Mouse (Mus musculus): ENCODE data around the gene Slc39a13. TPM values are rescaled to one million over a fixed set of nuclear protein-coding genes. Genes with fewer than 3 reads are reported as not detected.
"Not testable (repeated sequence)": the region's sequence is repeated elsewhere in the genome, so short reads cannot be mapped to it uniquely, and the experiment has no call there.

Slc39a13 gene
- polyA plus RNA-seq, 1 experiment from 2014 or later = 36.1 TPM

GRCm38 (mm10) chr2:91059376-91059775 is 10.8 kb downstream of the Slc39a13 start:
- no peak overlapping the region for H3K4me3 ChIP-seq
- no peaks in the 10 kb centered on the region for H3K9me3 ChIP-seq (replicated peaks)
- H3K9ac ChIP-seq = no peak overlapping the region
- peaks cover 90% of the 10 kb centered on the region for H3K36me3 ChIP-seq
- H3K27me3 ChIP-seq = no peaks in the 10 kb centered on the region
- no peak overlapping the region for H3K27ac ChIP-seq
- no peak overlapping the region for H3K4me2 ChIP-seq (replicated peaks)
- 98% methylated on average over 2 of the region's 2 CpGs for WGBS
- H3K4me1 ChIP-seq = peaks cover 10% of the 10 kb centered on the region
- ATAC-seq (ENCODE audit: low FRiP score) = no peak

- 91% methylated on average over 5 of the region's 5 CpGs for WGBS
- no peak overlapping the region for H3K4me3 ChIP-seq
- peaks cover 80% of the 10 kb centered on the region for H3K36me3 ChIP-seq
- H3K9ac ChIP-seq = no peak overlapping the region
- H3K4me2 ChIP-seq (replicated peaks) = no peak overlapping the region
- H3K4me1 ChIP-seq = peaks cover 10% of the 10 kb centered on the region
- H3K27ac ChIP-seq = no peak overlapping the region
- no peaks in the 10 kb centered on the region for H3K27me3 ChIP-seq
- no peaks in the 10 kb centered on the region for H3K9me3 ChIP-seq (replicated peaks)
- ATAC-seq (ENCODE audit: low FRiP score) = no peak
These were observed 11.8 kb downstream of the Slc39a13 start for GRCm38 (mm10) chr2:91058435-91058834.

GRCm38 (mm10) chr2:91053934-91054382 is 16.3 kb downstream of the Slc39a13 start, which contains the start of gene Psmc3:
Gene Psmc3, plus strand, starts transcription at chr2:91054009.
- Histone ChIP-seq H3K9me3 (replicated peaks) (no peaks in the 10 kb centered on the region), H3K4me3 (peak within 1 kb of the TSS; percentile 83), H3K27ac (peak within 1 kb of the TSS; percentile 86), H3K27me3 (no peaks in the 10 kb centered on the region), H3K4me1 (peaks cover 13% of the 10 kb centered on the region), H3K4me2 (replicated peaks) (peak within 1 kb of the TSS; percentile 95), H3K9ac (peak within 1 kb of the TSS; percentile 78), H3K36me3 (peaks cover 36% of the 10 kb centered on the region)
- WGBS = under 1% methylated on average over 40 of the region's 40 CpGs
- peak; percentile 99 for ATAC-seq (ENCODE audit: low FRiP score)

- ATAC-seq (ENCODE audit: low FRiP score) = peak; percentile 82
- under 1% methylated on average over 6 of the region's 6 CpGs for WGBS
These were observed 16.9 kb downstream of the Slc39a13 start for GRCm38 (mm10) chr2:91053181-91053933.

GRCm38 (mm10) chr2:91052752-91053151 is 17.5 kb downstream of the Slc39a13 start:
- Histone ChIP-seq H3K27ac (no peak overlapping the region), H3K27me3 (no peaks in the 10 kb centered on the region), H3K4me3 (no peak overlapping the region), H3K4me1 (peaks cover 13% of the 10 kb centered on the region), H3K9ac (no peak overlapping the region), H3K9me3 (replicated peaks) (no peaks in the 10 kb centered on the region), H3K4me2 (replicated peaks) (peak overlapping the region; percentile 56), H3K36me3 (peaks cover 24% of the 10 kb centered on the region)
- 60% methylated on average over 2 of the region's 2 CpGs for WGBS
- ATAC-seq (ENCODE audit: low FRiP score) = no peak

More at GRCm38 (mm10) chr2:91053181-91053933, 16.9 kb downstream of the Slc39a13 start:
- no peaks in the 10 kb centered on the region for H3K27me3 ChIP-seq
- H3K36me3 ChIP-seq = peaks cover 30% of the 10 kb centered on the region
- peak overlapping the region; percentile 83 for H3K4me3 ChIP-seq
- peaks cover 13% of the 10 kb centered on the region for H3K4me1 ChIP-seq
- H3K4me2 ChIP-seq (replicated peaks) = peak overlapping the region; percentile 56
- H3K9ac ChIP-seq = peak overlapping the region; percentile 78
- no peaks in the 10 kb centered on the region for H3K9me3 ChIP-seq (replicated peaks)
- no peak overlapping the region for H3K27ac ChIP-seq

- H3K9ac ChIP-seq = no peak overlapping the region
- no peak overlapping the region for H3K4me2 ChIP-seq (replicated peaks)
- H3K36me3 ChIP-seq = peaks cover 16% of the 10 kb centered on the region
- WGBS = 80% methylated on average over 3 of the region's 3 CpGs
- H3K4me3 ChIP-seq = no peak overlapping the region
- H3K9me3 ChIP-seq (replicated peaks) = no peaks in the 10 kb centered on the region
- peaks cover 13% of the 10 kb centered on the region for H3K4me1 ChIP-seq
- ATAC-seq (ENCODE audit: low FRiP score) = no peak
- no peaks in the 10 kb centered on the region for H3K27me3 ChIP-seq
- H3K27ac ChIP-seq = no peak overlapping the region
These were observed 18.3 kb downstream of the Slc39a13 start for GRCm38 (mm10) chr2:91051917-91052316.

- no peak for ATAC-seq (ENCODE audit: low FRiP score)
- peaks cover 6% of the 10 kb centered on the region; the same call in 1 of the 2 replicates for H3K4me1 ChIP-seq
- H3K4me3 ChIP-seq = no peak overlapping the region
- no peaks in the 10 kb centered on the region for H3K36me3 ChIP-seq
- 81% methylated on average over 9 of the region's 9 CpGs for WGBS
- H3K4me2 ChIP-seq (replicated peaks) = no peak overlapping the region
- no peaks in the 10 kb centered on the region for H3K9me3 ChIP-seq (replicated peaks)
- no peak overlapping the region for H3K9ac ChIP-seq
- H3K27me3 ChIP-seq = no peaks in the 10 kb centered on the region
- no peak overlapping the region for H3K27ac ChIP-seq
These were observed 22.9 kb downstream of the Slc39a13 start for GRCm38 (mm10) chr2:91047359-91047758.

GRCm38 (mm10) chr2:91045805-91046204 is 24.4 kb downstream of the Slc39a13 start:
- not testable (repeated sequence) for H3K27ac ChIP-seq; H3K4me2 ChIP-seq (replicated peaks); ATAC-seq (ENCODE audit: low FRiP score); H3K27me3 ChIP-seq; H3K4me1 ChIP-seq; H3K9me3 ChIP-seq (replicated peaks); H3K36me3 ChIP-seq; H3K9ac ChIP-seq; H3K4me3 ChIP-seq
- 82% methylated on average over 1 of the region's 1 CpGs for WGBS

GRCm38 (mm10) chr2:91044727-91045126 is 25.5 kb downstream of the Slc39a13 start:
- no peaks in the 10 kb centered on the region for H3K36me3 ChIP-seq
- H3K9ac ChIP-seq = no peak overlapping the region
- no peaks in the 10 kb centered on the region for H3K27me3 ChIP-seq
- no peak overlapping the region for H3K27ac ChIP-seq
- no peak for ATAC-seq (ENCODE audit: low FRiP score)
- H3K4me1 ChIP-seq = peaks cover 6% of the 10 kb centered on the region; the same call in 1 of the 2 replicates
- no peaks in the 10 kb centered on the region for H3K9me3 ChIP-seq (replicated peaks)
- 81% methylated on average over 13 of the region's 13 CpGs for WGBS
- H3K4me3 ChIP-seq = no peak overlapping the region
- H3K4me2 ChIP-seq (replicated peaks) = no peak overlapping the region

- Histone ChIP-seq H3K9me3 (replicated peaks) (no peaks in the 10 kb centered on the region), H3K27me3 (no peaks in the 10 kb centered on the region), H3K4me2 (replicated peaks) (no peak overlapping the region), H3K36me3 (no peaks in the 10 kb centered on the region), H3K4me3 (no peak overlapping the region), H3K27ac (no peak overlapping the region), H3K9ac (peak overlapping the region; percentile 32; the same call in 1 of the 2 replicates), H3K4me1 (peaks cover 6% of the 10 kb centered on the region; the same call in 1 of the 2 replicates)
- WGBS = 68% methylated on average over 21 of the region's 21 CpGs
- ATAC-seq (ENCODE audit: low FRiP score) = no peak
These were observed 27.4 kb downstream of the Slc39a13 start for GRCm38 (mm10) chr2:91042651-91043398.

GRCm38 (mm10) chr2:91041786-91042185 is 28.4 kb downstream of the Slc39a13 start:
- H3K9me3 ChIP-seq (replicated peaks) = no peaks in the 10 kb centered on the region
- no peaks in the 10 kb centered on the region for H3K36me3 ChIP-seq
- ATAC-seq (ENCODE audit: low FRiP score) = no peak
- no peak overlapping the region for H3K4me3 ChIP-seq
- peaks cover 6% of the 10 kb centered on the region; the same call in 1 of the 2 replicates for H3K4me1 ChIP-seq
- no peak overlapping the region for H3K9ac ChIP-seq
- no peak overlapping the region for H3K27ac ChIP-seq
- no peak overlapping the region for H3K4me2 ChIP-seq (replicated peaks)
- 64% methylated on average over 8 of the region's 8 CpGs for WGBS
- no peaks in the 10 kb centered on the region for H3K27me3 ChIP-seq

GRCm38 (mm10) chr2:91035385-91035784 is 34.8 kb downstream of the Slc39a13 start, which contains the start of gene Rapsn:
Gene Rapsn, plus strand, starts transcription at chr2:91035620.
- ATAC-seq (ENCODE audit: low FRiP score) = no peak
- H3K27me3 ChIP-seq = no peaks in the 10 kb centered on the region
- WGBS = 75% methylated on average over 9 of the region's 9 CpGs
- no peak within 1 kb of the TSS for H3K4me2 ChIP-seq (replicated peaks)
- no peaks in the 10 kb centered on the region for H3K9me3 ChIP-seq (replicated peaks)
- H3K4me1 ChIP-seq = no peaks in the 10 kb centered on the region; the same call in 1 of the 2 replicates
- H3K4me3 ChIP-seq = no peak within 1 kb of the TSS
- no peak within 1 kb of the TSS for H3K27ac ChIP-seq
- H3K36me3 ChIP-seq = no peaks in the 10 kb centered on the region
- H3K9ac ChIP-seq = no peak within 1 kb of the TSS
